Mouse (Mus musculus) urinary bladder, adult 2 months (tissue): Measurements from ENCODE around the gene Bhlhe41. TPM values are rescaled to one million over a fixed set of nuclear protein-coding genes. Genes with fewer than 3 reads are reported as not detected.

ENCODE experiments used
- DNase-seq: peaks from one replicate; pipeline ENCODE4 v3.0.0; 2022; ENCODE audit warnings: low spot score
- polyA plus RNA-seq: library from polyadenylated mRNA; depleted of rRNA; stranded (reverse); fragments of >200 nt; gene quantifications from 2 replicates; pipeline ENCODE4 v1.2.3, GENCODE M21; 2012; rRNA removed

Gene Bhlhe41
- polyA plus RNA-seq, 1 experiment = 13.3 TPM

DNA sequence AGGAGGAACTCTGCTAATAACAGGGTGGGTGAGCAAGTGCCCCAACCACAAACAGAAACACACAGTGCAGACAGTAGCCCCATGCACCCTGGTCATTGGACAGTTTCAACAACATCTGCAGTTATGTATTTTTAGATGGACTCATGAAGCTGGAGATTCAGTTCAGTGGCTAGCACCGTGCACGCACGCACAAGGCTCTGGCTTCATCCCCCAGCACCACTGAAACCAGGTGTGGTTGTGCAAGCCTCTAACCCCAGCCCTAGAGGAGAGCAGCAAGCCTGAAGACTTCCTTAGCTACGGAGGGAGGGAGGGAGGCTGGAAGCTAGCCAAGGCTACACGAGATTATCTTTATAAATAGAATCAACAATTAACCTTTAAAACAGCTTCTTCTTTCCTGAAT, 19.7 kb downstream of the Bhlhe41 start:
- DNase-seq = no peak

DNA sequence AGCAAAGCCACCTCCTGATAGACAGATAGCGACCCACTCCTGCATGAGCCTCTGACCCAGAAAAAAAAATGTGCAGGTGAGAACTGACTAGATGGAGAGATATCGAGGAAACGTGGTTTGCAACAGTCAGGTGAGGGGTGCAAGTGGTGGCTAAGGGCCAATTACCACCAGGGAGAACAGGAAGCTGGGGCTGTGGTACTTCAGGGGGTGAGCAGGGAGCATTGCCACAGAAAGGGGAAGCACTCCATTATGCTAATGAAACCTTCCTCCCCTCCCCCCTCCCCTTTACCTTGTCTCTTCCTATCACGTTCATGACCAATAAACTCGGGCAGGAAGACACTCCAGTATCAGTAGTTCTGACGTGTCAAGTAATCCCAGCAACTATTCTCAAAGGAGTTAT, 30.0 kb downstream of the Bhlhe41 start:
- no peak for DNase-seq

DNA sequence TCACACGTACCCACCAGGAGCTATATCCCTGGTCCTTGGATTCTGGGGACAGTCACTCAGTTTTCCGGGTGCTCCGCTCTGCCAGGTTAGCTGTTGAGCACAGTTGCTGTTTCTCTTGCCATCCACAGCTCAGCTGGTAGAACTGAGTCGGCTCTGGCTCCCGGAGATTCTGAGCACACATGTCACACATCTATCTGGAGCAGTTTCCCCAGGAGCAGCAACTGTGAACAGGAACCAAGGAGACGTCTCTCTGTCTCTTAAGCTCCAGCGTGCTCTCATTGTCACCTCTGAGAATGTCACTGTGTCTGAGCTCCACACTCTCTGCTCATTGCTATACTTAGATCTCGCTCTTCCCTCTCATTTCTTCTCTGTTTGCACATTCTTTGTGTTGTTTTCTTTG, 32.4 kb downstream of the Bhlhe41 start:
- no peak for DNase-seq

DNA sequence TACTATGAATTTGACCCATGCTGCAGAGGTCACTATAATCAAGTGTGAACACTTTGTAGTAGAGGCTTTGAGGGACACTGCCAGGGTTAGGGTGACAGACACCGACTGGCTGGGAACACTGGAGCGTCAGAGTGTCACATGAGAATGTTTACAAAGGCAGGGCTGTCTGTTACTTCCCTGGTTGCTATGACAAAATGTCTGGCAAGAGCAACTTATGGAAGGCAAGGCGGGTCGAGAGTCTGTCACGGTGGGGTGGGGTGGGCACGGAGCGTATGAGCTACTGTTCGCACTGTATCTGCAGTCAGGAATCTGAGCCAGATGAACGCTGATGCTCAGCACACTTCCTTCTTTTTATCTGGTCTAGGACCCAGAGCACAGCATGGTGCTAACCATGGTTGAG, 34.7 kb downstream of the Bhlhe41 start:
- DNase-seq = no peak

GRCm38 (mm10) chr6:145830117-145830516, 35.2 kb downstream of the Bhlhe41 start:
- DNase-seq = peak; percentile 41

- DNase-seq = no peak
These were observed 36.1 kb downstream of the Bhlhe41 start for GRCm38 (mm10) chr6:145829062-145829835.

GRCm38 (mm10) chr6:145826305-145826704, 39.1 kb downstream of the Bhlhe41 start:
- DNase-seq = no peak

GRCm38 (mm10) chr6:145823588-145824234, 41.6 kb downstream of the Bhlhe41 start:
- no peak for DNase-seq

- no peak for DNase-seq
These were observed 42.3 kb downstream of the Bhlhe41 start for GRCm38 (mm10) chr6:145823103-145823502.

DNA sequence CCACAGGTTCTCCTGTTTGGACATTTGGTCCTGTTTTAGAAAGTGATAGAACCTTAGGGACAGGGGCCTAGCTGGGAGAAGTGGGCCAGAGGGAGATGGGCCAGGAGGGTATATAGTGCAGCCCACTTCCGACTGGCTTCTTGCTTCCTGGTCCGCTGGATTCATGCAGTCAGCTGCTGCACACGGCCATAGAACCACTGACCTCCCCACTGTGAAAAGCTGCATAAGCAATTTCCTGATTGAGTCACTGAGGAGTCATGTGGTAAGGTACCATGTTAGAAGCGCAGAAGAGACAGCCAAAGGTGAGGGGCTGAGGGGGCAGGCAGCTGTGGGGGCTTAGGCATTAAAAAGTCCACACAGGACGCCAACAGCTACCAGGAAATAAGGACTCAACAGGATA, 43.1 kb downstream of the Bhlhe41 start:
- no peak for DNase-seq

GRCm38 (mm10) chr6:145819151-145819550, 46.2 kb downstream of the Bhlhe41 start:
- no peak for DNase-seq

- DNase-seq = no peak
These were observed 50.2 kb downstream of the Bhlhe41 start for GRCm38 (mm10) chr6:145815200-145815599.

DNA sequence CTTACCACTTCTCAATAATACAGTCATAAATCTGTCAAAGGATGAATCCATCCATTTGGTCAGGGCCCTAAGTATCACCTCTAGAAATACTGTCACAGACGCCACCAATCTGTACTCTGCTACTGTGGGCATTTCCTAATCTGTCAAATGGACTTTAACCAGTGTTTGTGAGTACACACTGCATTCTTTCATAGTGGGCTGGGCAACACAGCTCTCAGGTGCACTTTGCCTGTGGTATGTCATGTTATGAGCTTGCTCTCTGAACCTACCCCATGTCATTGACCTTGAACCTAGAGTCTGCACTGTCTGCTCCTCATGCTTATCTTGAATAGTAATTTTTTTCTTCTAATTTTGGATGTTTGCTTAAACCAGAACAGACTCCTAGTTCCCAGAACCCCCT, 54.2 kb downstream of the Bhlhe41 start:
- DNase-seq = no peak

DNA sequence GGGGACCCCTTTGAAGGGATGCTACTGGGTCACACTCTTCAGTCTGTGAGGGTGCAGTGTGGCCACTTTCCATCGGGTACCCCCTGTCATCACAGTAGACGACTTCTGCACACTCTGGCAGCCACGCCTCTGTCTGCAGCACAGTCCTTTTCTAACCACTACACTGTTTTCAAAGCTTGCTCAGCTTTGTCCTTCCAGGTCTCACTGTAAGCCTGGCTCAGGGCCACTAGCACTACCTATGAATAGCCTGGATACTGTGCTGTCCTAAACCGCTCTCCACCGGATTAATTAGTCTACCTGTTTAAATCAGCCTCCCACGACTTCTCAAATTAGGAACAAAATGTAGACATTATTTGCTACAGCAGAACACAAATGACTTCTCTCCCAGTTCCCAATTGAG, 55.3 kb downstream of the Bhlhe41 start:
- no peak for DNase-seq

DNA sequence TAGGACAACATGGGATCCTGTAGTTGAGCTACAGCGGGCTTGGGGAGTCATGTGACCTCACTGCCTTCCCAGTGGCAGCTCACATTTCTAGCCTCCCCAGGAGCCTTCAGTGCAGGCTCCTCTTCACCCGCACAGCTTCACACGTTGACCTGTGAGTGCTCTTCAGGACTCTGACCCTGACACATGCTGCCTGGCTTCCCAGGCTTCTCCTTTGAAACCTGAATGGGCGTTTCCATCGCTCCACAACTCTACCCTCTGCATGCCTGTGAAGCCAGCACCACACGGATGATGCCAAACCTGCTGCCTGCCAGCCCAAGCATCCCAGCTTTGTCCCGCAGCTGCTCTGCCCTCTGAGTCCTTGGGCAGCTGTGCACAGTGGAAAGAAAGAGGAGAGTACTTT, 55.8 kb downstream of the Bhlhe41 start:
- no peak for DNase-seq

Other genes with a start within 250 kb of the Bhlhe41 start
- gene Tuba3b, start 249.8 kb downstream of the Bhlhe41 start, polyA plus RNA-seq = not detected in 2 replicates
- 24.0 and 30.0 TPM in 2 replicates for gene Rassf8, start 118.8 kb downstream of the Bhlhe41 start, polyA plus RNA-seq
- gene Sspn, start 66.1 kb upstream of the Bhlhe41 start, polyA plus RNA-seq = 34.5 and 54.4 TPM in 2 replicates